Mouse (Mus musculus) stomach, postnatal 0 days (tissue): ENCODE measurements around the gene Nfkbil1. TPM values are rescaled to one million over a fixed set of nuclear protein-coding genes. Genes with fewer than 3 reads are reported as not detected.

Source experiments
- ATAC-seq: fragments of 200-750 bp; cut with Nextera tagmentation; 2 replicates; pipeline ENCODE4 v1.8.0; 2017; ENCODE audit not compliant: low FRiP score, low TSS enrichment
- DNase-seq: peaks from one replicate; pipeline ENCODE4 v3.0.0-alpha.2; 2016; ENCODE audit warnings: low spot score
- H3K27ac ChIP-seq: fragments of 300-500 bp; sonication (generic); replicated peaks from 2 replicates; pipeline ENCODE4 v1.5.1; 2014; ENCODE audit warnings: mild to moderate bottlenecking, control low read depth
- H3K27me3 ChIP-seq: fragments of 300-500 bp; sonication (generic); 2 replicates; pipeline ENCODE4 v1.6.1; 2014; ENCODE audit warnings: low read length; ENCODE audit not compliant: control insufficient read depth, insufficient read depth
- H3K36me3 ChIP-seq: fragments of 300-500 bp; sonication (generic); 2 replicates; pipeline ENCODE4 v1.6.1; 2014; ENCODE audit warnings: low read length, mixed read lengths; ENCODE audit not compliant: control insufficient read depth, insufficient read depth
- H3K4me1 ChIP-seq: fragments of 300-500 bp; sonication (generic); replicated peaks from 2 replicates; pipeline ENCODE4 v1.6.1; 2014; ENCODE audit warnings: antibody characterized with exemption; ENCODE audit not compliant: control insufficient read depth, insufficient read depth
- H3K4me2 ChIP-seq: fragments of 300-500 bp; sonication (generic); replicated peaks from 2 replicates; pipeline ENCODE4 v1.6.1; 2014; ENCODE audit warnings: low read depth, mild to moderate bottlenecking, control low read depth, moderate library complexity
- H3K4me3 ChIP-seq: fragments of 300-500 bp; sonication (generic); 2 replicates; pipeline ENCODE4 v1.5.1; 2014; ENCODE audit warnings: low read depth, low read length, control low read depth
- H3K9ac ChIP-seq: fragments of 300-500 bp; sonication (generic); 2 replicates; pipeline ENCODE4 v1.6.1; 2014; ENCODE audit warnings: mild to moderate bottlenecking, low read length, control low read depth, mixed read lengths
- H3K9me3 ChIP-seq: fragments of 300-500 bp; sonication (generic); 2 replicates; pipeline ENCODE4 v1.6.1; 2016; ENCODE audit warnings: low read length; ENCODE audit not compliant: control insufficient read depth
- CTCF ChIP-seq: IDR thresholded peaks from 2 replicates; pipeline ENCODE4 v1.5.1; 2016; ENCODE audit warnings: antibody characterized with exemption, low read depth, mild to moderate bottlenecking, moderate library complexity
- EP300 ChIP-seq: optimal IDR thresholded peaks from 2 replicates; pipeline ENCODE3; 2016; ENCODE audit warnings: antibody characterized with exemption
- WGBS: fragments of 180-500 bp; shearing (Covaris S2); extraction: QIAGEN DNeasy Blood & Tissue Kit; methylation state at CpG from one replicate; pipeline ENCODE4 v1.1.7; 2014; 5-methylcytosine and 5-hydroxymethylcytosine counted together
- polyA plus RNA-seq: library from polyadenylated mRNA; unstranded; fragments of >200 nt; fragmentation: Nextera tagmentation; extraction: Ambion mirVana; gene quantifications from 2 replicates; pipeline ENCODE4 v1.2.1, GENCODE M21; 2015

Gene Nfkbil1
- polyA plus RNA-seq, 1 experiment from 2014 or later: 7.4 TPM

GRCm38 (mm10) chr17:35232043-35232442, 3.5 kb downstream of the Nfkbil1 start:
- Histone ChIP-seq H3K9ac (no peak overlapping the region), H3K4me2 (no peak overlapping the region), H3K27ac (no peak overlapping the region), H3K9me3 (no peaks in the 10 kb centered on the region), H3K4me1 (peaks cover 2% of the 10 kb centered on the region), H3K27me3 (no peaks in the 10 kb centered on the region), H3K36me3 (peaks cover 4% of the 10 kb centered on the region), H3K4me3 (no peak overlapping the region)
- 15% methylated on average over 12 of the region's 12 CpGs for WGBS
- TF ChIP-seq EP300 (no peak), CTCF (peak; percentile 97)
- ATAC-seq (no peak), DNase-seq (peak; percentile 84)

- Histone ChIP-seq H3K4me2 (no peak overlapping the region), H3K27me3 (no peaks in the 10 kb centered on the region), H3K9ac (no peak overlapping the region), H3K9me3 (no peaks in the 10 kb centered on the region), H3K4me3 (no peak overlapping the region), H3K27ac (no peak overlapping the region), H3K4me1 (peaks cover 2% of the 10 kb centered on the region), H3K36me3 (peaks cover 4% of the 10 kb centered on the region)
- 91% methylated on average over 10 of the region's 10 CpGs for WGBS
- DNase-seq (no peak), ATAC-seq (no peak)
- TF ChIP-seq EP300 (no peak), CTCF (no peak)
Measured at GRCm38 (mm10) chr17:35231022-35231421, 4.6 kb downstream of the Nfkbil1 start.

GRCm38 (mm10) chr17:35226561-35227046, 9.0 kb downstream of the Nfkbil1 start:
- Histone ChIP-seq H3K36me3 (peaks cover 4% of the 10 kb centered on the region), H3K9me3 (no peaks in the 10 kb centered on the region), H3K4me3 (no peak overlapping the region), H3K4me1 (no peaks in the 10 kb centered on the region), H3K9ac (no peak overlapping the region), H3K27ac (no peak overlapping the region), H3K27me3 (no peaks in the 10 kb centered on the region), H3K4me2 (no peak overlapping the region)
- DNase-seq (no peak), ATAC-seq (no peak)
- no peak for TF ChIP-seq CTCF
- no peak for TF ChIP-seq EP300
- WGBS: 84% methylated on average over 14 of the region's 14 CpGs

- peaks cover 4% of the 10 kb centered on the region; the same call in 1 of the 2 replicates for H3K36me3 ChIP-seq
- WGBS: 91% methylated on average over 5 of the region's 5 CpGs
- no peak for TF ChIP-seq EP300
- no peaks in the 10 kb centered on the region for H3K4me1 ChIP-seq
- no peak for ATAC-seq
- H3K4me3 ChIP-seq: no peak overlapping the region
- no peak for DNase-seq
- no peak overlapping the region for H3K9ac ChIP-seq
- no peak overlapping the region for H3K27ac ChIP-seq
- no peaks in the 10 kb centered on the region for H3K27me3 ChIP-seq
- no peak overlapping the region for H3K4me2 ChIP-seq
- no peaks in the 10 kb centered on the region for H3K9me3 ChIP-seq
Measured at GRCm38 (mm10) chr17:35225456-35225855, 10.1 kb downstream of the Nfkbil1 start.

GRCm38 (mm10) chr17:35224641-35225040, 11.0 kb downstream of the Nfkbil1 start:
- Histone ChIP-seq H3K27me3 (no peaks in the 10 kb centered on the region), H3K9me3 (no peaks in the 10 kb centered on the region), H3K9ac (no peak overlapping the region), H3K36me3 (peaks cover 4% of the 10 kb centered on the region; the same call in 1 of the 2 replicates), H3K4me1 (no peaks in the 10 kb centered on the region), H3K27ac (no peak overlapping the region), H3K4me3 (no peak overlapping the region), H3K4me2 (no peak overlapping the region)
- DNase-seq (no peak), ATAC-seq (no peak)
- TF ChIP-seq EP300 (no peak), CTCF (no peak)
- 92% methylated on average over 4 of the region's 4 CpGs for WGBS

GRCm38 (mm10) chr17:35222299-35222698, 13.3 kb downstream of the Nfkbil1 start:
- no peak for DNase-seq
- H3K4me1 ChIP-seq: no peaks in the 10 kb centered on the region

More at GRCm38 (mm10) chr17:35222299-35222698, 13.3 kb downstream of the Nfkbil1 start:
- Histone ChIP-seq H3K4me2 (no peak overlapping the region), H3K4me3 (no peak overlapping the region), H3K27ac (peak overlapping the region; percentile 40; the same call in 1 of the 2 replicates), H3K9ac (no peak overlapping the region), H3K9me3 (no peaks in the 10 kb centered on the region), H3K36me3 (no peaks in the 10 kb centered on the region; the same call in 1 of the 2 replicates), H3K27me3 (no peaks in the 10 kb centered on the region)
- ATAC-seq: no peak
- 58% methylated on average over 6 of the region's 6 CpGs for WGBS
- TF ChIP-seq EP300 (no peak), CTCF (no peak)
